Mouse (Mus musculus) intestine, embryonic 14.5 days (tissue): ENCODE data around the gene Sgtb. TPM values are rescaled to one million over a fixed set of nuclear protein-coding genes. Genes with fewer than 3 reads are reported as not detected.

ENCODE experiments used
- ATAC-seq: fragments of 200-750 bp; cut with Nextera tagmentation; replicated peaks from 2 replicates; pipeline ENCODE4 v1.8.0; 2017; ENCODE audit warnings: low read depth, moderate number of reproducible peaks, moderate TSS enrichment, moderate library complexity; ENCODE audit not compliant: low FRiP score, low TSS enrichment
- DNase-seq: peaks from one replicate; pipeline ENCODE4 v3.0.0-alpha.2; 2018; ENCODE audit warnings: low spot score
- H3K27ac ChIP-seq: fragments of 300-500 bp; sonication (generic); 2 replicates; pipeline ENCODE4 v1.5.1; 2014; ENCODE audit warnings: low read depth, mild to moderate bottlenecking, control low read depth
- H3K27me3 ChIP-seq: fragments of 300-500 bp; sonication (generic); replicated peaks from 2 replicates; pipeline ENCODE4 v1.6.1; 2014; ENCODE audit warnings: low read length, control low read depth; ENCODE audit not compliant: control insufficient read depth, insufficient read depth
- H3K36me3 ChIP-seq: fragments of 300-500 bp; sonication (generic); 2 replicates; pipeline ENCODE4 v1.6.1; 2014; ENCODE audit warnings: low read length, control low read depth; ENCODE audit not compliant: control insufficient read depth, insufficient read depth
- H3K4me1 ChIP-seq: fragments of 300-500 bp; sonication (generic); replicated peaks from 2 replicates; pipeline ENCODE4 v1.6.1; 2014; ENCODE audit warnings: low read length, control low read depth, mixed read lengths; ENCODE audit not compliant: control insufficient read depth, insufficient read depth
- H3K4me2 ChIP-seq: fragments of 300-500 bp; sonication (generic); 2 replicates; pipeline ENCODE4 v1.6.1; 2014; ENCODE audit warnings: low read length
- H3K4me3 ChIP-seq: fragments of 300-500 bp; sonication (generic); 2 replicates; pipeline ENCODE4 v1.5.1; 2014; ENCODE audit warnings: low read depth, low read length, control low read depth, mixed read lengths
- H3K9ac ChIP-seq: fragments of 300-500 bp; sonication (generic); 2 replicates; pipeline ENCODE4 v1.6.1; 2014; ENCODE audit warnings: mild to moderate bottlenecking, low read length
- H3K9me3 ChIP-seq: fragments of 300-500 bp; sonication (generic); 2 replicates; pipeline ENCODE4 v1.6.1; 2016; ENCODE audit warnings: low read length, control low read depth; ENCODE audit not compliant: control insufficient read depth
- WGBS: fragments of 180-500 bp; shearing (Covaris S2); extraction: QIAGEN DNeasy Blood & Tissue Kit; methylation state at CpG from one replicate; pipeline ENCODE4 v1.1.7; 2014; 5-methylcytosine and 5-hydroxymethylcytosine counted together
- polyA plus RNA-seq: library from polyadenylated mRNA; unstranded; fragments of >200 nt; fragmentation: Nextera tagmentation; extraction: Ambion mirVana; gene quantifications from 2 replicates; pipeline ENCODE4 v1.2.1, GENCODE M21; 2014

The Sgtb gene
- polyA plus RNA-seq, result 5.0 and 5.7 TPM in 2 replicates

DNA sequence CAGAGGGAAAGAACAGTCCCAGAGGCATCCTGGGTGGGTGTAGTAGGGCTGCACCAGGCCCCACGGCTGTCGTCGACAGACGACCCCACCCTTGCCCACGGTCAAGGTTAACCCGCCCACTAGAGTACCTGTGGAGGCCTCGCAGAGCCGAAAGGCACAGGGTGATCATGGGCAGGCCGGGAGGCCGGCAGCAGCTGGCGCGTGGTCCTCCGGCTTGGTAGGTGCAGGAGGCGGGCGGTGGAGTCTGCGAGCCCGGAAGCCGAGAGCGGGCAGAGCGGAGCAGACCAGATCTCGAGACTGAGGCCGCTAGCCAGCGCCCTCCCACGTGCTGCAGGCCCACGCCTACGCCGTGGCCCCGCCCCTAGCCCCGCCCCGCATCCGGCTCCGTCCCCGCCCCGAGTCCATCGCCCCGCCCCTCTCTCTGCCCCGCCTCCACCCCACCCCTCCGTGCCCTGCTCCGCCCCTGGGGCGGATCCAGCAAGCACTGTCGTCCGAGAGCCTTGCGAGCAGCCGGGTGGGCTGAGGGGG lies at the start of gene Sgtb, which contains the start of gene Nln:
Gene Sgtb (plus strand): TSS at position 454 of the 528 bp plus-strand sequence.
Gene Nln (minus strand): TSS at position 327 of the 528 bp plus-strand sequence.
- no peaks in the 10 kb centered on the region for H3K4me1 ChIP-seq

DNA sequence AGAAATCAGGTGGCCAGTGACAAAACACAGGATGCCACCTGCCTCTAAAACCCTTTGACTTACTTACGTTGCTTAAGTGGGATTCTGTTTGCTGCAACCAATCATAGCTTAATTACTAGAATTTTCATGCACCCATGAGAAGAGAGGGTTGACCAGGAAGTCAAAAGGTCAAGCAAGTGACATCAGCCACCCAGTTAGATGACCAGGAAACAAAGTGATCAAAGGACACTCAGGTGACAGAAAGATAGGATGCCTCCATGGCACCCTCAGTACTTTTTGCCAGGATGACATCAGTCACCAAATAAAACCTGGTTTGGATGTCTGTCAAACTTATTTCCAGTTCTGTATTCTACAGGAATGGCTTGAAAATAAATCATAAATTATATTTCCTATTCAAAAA lies 49.3 kb upstream of the Sgtb start:
- Histone ChIP-seq H3K27me3 (no peaks in the 10 kb centered on the region), H3K9me3 (no peaks in the 10 kb centered on the region), H3K9ac (no peak overlapping the region), H3K36me3 (no peaks in the 10 kb centered on the region), H3K27ac (no peak overlapping the region), H3K4me2 (no peak overlapping the region), H3K4me3 (no peak overlapping the region), H3K4me1 (no peaks in the 10 kb centered on the region)
- WGBS, result 67% methylated on average over 1 of the region's 1 CpGs
- ATAC-seq (no peak), DNase-seq (no peak)

More for the DNA sequence above, at the start of gene Sgtb, which contains the start of gene Nln:
- Histone ChIP-seq H3K9me3 (no peaks in the 10 kb centered on the region), H3K27me3 (no peaks in the 10 kb centered on the region), H3K27ac (peak within 1 kb of the TSS; percentile 48; the same call in 1 of the 2 replicates), H3K9ac (peak within 1 kb of the TSS; percentile 69), H3K4me3 (peak within 1 kb of the TSS; percentile 70), H3K4me2 (peak within 1 kb of the TSS; percentile 94), H3K36me3 (no peaks in the 10 kb centered on the region)
- DNase-seq (peak; percentile 93), ATAC-seq (peak; percentile 99)
- WGBS, result under 1% methylated on average over 40 of the region's 44 CpGs

DNA sequence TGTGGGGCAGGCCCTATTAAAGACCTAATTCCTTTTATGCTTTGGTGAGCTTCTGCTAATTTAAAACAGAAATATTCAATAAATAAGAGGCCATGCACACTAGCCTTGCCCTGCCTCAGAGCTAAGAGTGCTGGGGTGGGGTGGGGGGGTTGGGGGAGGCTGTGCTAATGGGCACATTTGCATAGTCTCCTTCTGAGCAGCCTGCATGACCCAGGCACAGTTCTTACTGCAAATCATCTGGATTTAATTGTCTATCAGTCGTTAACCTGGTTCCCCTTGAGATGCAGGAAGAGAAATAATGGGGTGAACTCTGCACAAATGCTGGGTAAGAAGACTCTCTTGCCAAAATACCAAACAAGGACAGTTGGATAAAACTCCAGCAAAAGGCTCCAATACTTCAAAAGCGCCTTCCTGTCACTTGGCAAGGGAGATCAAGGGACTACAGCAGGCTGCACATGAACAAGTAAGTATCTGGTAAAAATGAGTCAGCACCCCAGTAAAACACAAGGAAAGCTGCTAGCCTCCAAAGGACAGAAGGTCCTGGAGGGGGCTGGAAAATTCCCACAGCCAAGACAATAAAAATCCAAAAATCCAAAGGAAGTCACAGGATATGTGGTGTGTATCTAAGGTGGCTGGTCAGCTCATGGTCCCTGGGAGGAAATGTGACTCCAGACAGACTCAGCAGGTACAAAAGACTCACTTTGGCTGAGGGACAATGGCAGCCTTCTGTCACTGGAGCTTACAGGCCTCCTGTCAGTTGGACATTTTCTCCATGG lies 47.4 kb upstream of the Sgtb start:
- no peak for ATAC-seq
- WGBS, result 84% methylated on average over 2 of the region's 2 CpGs
- no peak overlapping the region for H3K27ac ChIP-seq
- no peaks in the 10 kb centered on the region for H3K4me1 ChIP-seq
- no peaks in the 10 kb centered on the region for H3K36me3 ChIP-seq
- H3K27me3 ChIP-seq, result no peaks in the 10 kb centered on the region
- H3K9ac ChIP-seq, result no peak overlapping the region
- DNase-seq, result no peak
- no peak overlapping the region for H3K4me3 ChIP-seq
- no peaks in the 10 kb centered on the region for H3K9me3 ChIP-seq
- H3K4me2 ChIP-seq, result no peak overlapping the region

DNA sequence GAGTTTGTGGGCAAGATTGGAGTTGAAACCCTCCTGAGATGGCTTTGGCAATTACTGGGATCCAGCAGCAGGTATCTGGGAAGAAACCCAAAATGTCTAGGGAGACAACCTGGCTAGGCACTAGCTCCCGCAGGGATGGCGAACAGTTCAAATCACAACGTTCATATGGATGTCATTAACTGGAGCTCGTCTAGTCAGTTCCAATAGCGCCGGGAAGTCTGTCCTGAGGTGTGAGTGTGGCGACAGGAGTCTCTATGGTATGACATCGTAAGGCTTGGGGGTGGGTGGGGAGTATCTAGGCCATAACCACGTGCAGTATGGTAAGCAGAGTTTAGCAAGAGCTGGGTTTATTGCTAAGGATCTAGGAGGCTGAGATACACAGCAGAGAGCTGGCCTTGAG lies 46.5 kb upstream of the Sgtb start:
- no peaks in the 10 kb centered on the region for H3K4me1 ChIP-seq
- no peak overlapping the region for H3K9ac ChIP-seq
- H3K27ac ChIP-seq, result no peak overlapping the region
- no peak overlapping the region for H3K4me3 ChIP-seq
- 89% methylated on average over 9 of the region's 9 CpGs for WGBS
- DNase-seq (no peak), ATAC-seq (no peak)
- no peak overlapping the region for H3K4me2 ChIP-seq
- H3K27me3 ChIP-seq, result no peaks in the 10 kb centered on the region
- H3K9me3 ChIP-seq, result no peaks in the 10 kb centered on the region
- H3K36me3 ChIP-seq, result no peaks in the 10 kb centered on the region

DNA sequence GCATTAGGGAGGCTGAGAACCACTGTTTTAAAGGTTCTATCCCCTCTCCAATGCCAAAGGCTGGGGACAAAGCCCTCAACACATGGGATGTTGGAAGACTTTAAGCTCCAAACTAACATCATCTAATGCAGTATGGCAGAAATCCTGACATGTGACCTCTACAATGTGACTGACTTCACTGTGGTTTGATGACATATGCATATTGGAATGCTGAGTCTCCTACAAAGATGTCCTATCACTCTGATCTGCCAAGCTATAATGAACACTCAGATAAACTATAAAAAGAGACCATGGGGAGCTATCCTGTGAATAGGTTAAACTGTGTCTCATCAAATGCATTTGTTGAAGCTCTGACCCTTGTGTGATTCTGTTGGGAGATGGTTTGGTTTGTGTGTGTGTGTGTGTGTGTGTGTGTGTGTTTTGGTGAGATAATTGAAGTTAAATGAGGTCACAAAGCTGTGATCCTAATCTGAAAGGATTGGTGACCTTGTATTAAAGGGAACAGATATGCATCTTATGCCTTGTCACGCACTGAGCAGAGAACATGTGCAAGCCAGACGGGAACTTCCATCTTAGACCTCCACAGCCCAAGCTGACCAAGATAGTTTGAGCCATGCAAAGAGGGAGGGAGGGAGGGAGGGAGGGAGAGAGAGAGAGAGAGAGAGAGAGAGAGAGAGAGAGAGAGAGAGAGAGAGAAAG lies 43.7 kb upstream of the Sgtb start:
- no peaks in the 10 kb centered on the region for H3K9me3 ChIP-seq
- no peak for ATAC-seq
- no peak overlapping the region for H3K27ac ChIP-seq
- no peaks in the 10 kb centered on the region for H3K27me3 ChIP-seq
- peaks cover 11% of the 10 kb centered on the region for H3K36me3 ChIP-seq
- 84% methylated on average over 2 of the region's 2 CpGs for WGBS
- H3K9ac ChIP-seq, result no peak overlapping the region
- no peak for DNase-seq
- H3K4me2 ChIP-seq, result no peak overlapping the region
- no peak overlapping the region for H3K4me3 ChIP-seq
- peaks cover 2% of the 10 kb centered on the region; the same call in 1 of the 2 replicates for H3K4me1 ChIP-seq

DNA sequence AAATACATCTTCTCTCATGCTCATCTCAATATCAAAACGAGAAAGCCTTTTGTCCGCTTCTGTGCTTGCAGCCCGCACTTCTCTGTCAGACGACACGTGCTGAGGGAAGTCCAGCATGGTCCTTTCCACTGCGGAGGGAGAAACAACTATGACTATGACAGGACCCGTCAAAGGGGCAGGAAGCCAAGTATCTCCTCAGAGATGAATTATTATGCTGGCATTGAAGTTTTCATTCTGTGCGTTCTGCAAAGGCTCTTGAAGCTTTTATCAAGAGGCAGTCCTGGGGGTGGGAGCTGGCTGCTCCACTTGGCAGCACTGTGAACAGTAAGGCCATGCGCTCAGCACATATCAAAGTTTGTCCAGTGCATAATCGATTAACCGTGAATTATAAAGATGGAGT lies 40.3 kb upstream of the Sgtb start:
- Histone ChIP-seq H3K36me3 (peaks cover 11% of the 10 kb centered on the region), H3K4me1 (peaks cover 2% of the 10 kb centered on the region; the same call in 1 of the 2 replicates), H3K27ac (no peak overlapping the region), H3K4me2 (no peak overlapping the region), H3K27me3 (no peaks in the 10 kb centered on the region), H3K9ac (no peak overlapping the region), H3K4me3 (no peak overlapping the region), H3K9me3 (no peaks in the 10 kb centered on the region)
- ATAC-seq (no peak), DNase-seq (no peak)
- WGBS, result 89% methylated on average over 11 of the region's 11 CpGs

DNA sequence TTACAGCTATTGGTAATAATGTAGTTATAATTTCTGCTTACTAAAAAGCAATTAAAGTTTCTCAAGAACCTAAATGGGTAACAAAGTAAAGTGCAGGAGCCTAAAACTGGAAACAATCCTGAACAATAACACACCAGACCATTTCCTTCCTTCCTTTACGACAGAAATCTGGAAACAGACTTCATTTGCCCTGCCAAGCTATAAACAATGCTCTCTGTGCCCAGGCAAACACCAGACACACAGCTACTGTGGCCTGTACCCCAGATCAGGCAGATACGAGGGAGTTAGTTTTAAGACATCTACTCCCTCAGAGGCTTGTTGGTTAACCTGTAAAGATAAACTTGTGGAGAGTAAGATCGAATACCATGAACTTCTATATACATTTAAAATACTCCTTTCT lies 38.8 kb upstream of the Sgtb start:
- DNase-seq (no peak), ATAC-seq (no peak)
- H3K27ac ChIP-seq, result no peak overlapping the region
- H3K9me3 ChIP-seq, result no peaks in the 10 kb centered on the region
- H3K4me1 ChIP-seq, result peaks cover 2% of the 10 kb centered on the region; the same call in 1 of the 2 replicates
- H3K27me3 ChIP-seq, result no peaks in the 10 kb centered on the region
- H3K9ac ChIP-seq, result no peak overlapping the region
- WGBS, result 45% methylated on average over 3 of the region's 3 CpGs
- no peak overlapping the region for H3K4me2 ChIP-seq
- peaks cover 11% of the 10 kb centered on the region for H3K36me3 ChIP-seq
- H3K4me3 ChIP-seq, result no peak overlapping the region

DNA sequence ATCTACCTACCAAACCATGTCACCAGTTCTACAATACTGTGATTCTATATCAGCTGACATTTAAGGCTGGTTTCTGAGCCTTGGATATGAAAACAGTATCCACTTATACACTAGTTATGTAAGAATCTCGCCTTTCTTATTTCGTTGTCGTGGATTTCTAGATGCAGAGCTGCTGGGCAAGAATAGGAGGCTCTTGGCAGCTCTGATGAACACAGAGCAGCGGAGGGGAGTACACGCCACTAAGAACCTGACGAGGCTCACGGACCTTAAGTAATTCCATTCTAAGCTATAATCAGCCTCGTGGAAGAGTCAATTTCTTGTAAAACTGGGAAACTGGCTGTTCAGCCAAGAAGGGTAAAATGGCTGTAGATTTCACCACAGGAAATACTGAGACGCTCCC lies 37.2 kb upstream of the Sgtb start:
- H3K4me3 ChIP-seq, result no peak overlapping the region
- H3K4me1 ChIP-seq, result peaks cover 2% of the 10 kb centered on the region; the same call in 1 of the 2 replicates
- H3K9ac ChIP-seq, result no peak overlapping the region
- DNase-seq, result no peak
- H3K27me3 ChIP-seq, result no peaks in the 10 kb centered on the region
- H3K9me3 ChIP-seq, result no peaks in the 10 kb centered on the region
- no peak overlapping the region for H3K4me2 ChIP-seq
- WGBS, result 91% methylated on average over 9 of the region's 9 CpGs
- H3K36me3 ChIP-seq, result peaks cover 11% of the 10 kb centered on the region
- ATAC-seq, result no peak
- H3K27ac ChIP-seq, result no peak overlapping the region
